Mouse (Mus musculus): ENCODE results near the gene Gabbr2. TPM values are rescaled to one million over a fixed set of nuclear protein-coding genes. Genes with fewer than 3 reads are reported as not detected.

Gabbr2 gene
- polyA plus RNA-seq, 1 experiment from 2014 or later, result 0.78 TPM

GRCm38 (mm10) chr4:46957955-46958354 is 33.7 kb downstream of the Gabbr2 start:
- H3K27ac ChIP-seq (replicated peaks; ENCODE audit: low read depth, low read length), result no peak overlapping the region
- H3K36me3 ChIP-seq (ENCODE audit: control insufficient read depth, insufficient read depth, low read length), result no peaks in the 10 kb centered on the region
- ATAC-seq (ENCODE audit: low read depth) (no peak), DNase-seq (ENCODE audit: low spot score) (no peak)
- H3K4me1 ChIP-seq (ENCODE audit: control insufficient read depth, insufficient read depth, low read length), result no peaks in the 10 kb centered on the region
- no peaks in the 10 kb centered on the region for H3K27me3 ChIP-seq (replicated peaks; ENCODE audit: control insufficient read depth, insufficient read depth, low read length)
- H3K9ac ChIP-seq (ENCODE audit: low read depth, low read length), result no peak overlapping the region
- no peaks in the 10 kb centered on the region for H3K9me3 ChIP-seq (ENCODE audit: control insufficient read depth, low read length)
- WGBS, result 91% methylated on average over 6 of the region's 7 CpGs
- H3K4me3 ChIP-seq (ENCODE audit: low read depth, low read length), result no peak overlapping the region
- no peak overlapping the region for H3K4me2 ChIP-seq (ENCODE audit: low read depth, low read length)

GRCm38 (mm10) chr4:46956966-46957365 is 34.7 kb downstream of the Gabbr2 start:
- H3K4me3 ChIP-seq (ENCODE audit: low read depth, low read length), result no peak overlapping the region
- no peaks in the 10 kb centered on the region for H3K27me3 ChIP-seq (replicated peaks; ENCODE audit: control insufficient read depth, insufficient read depth, low read length)
- no peak overlapping the region for H3K27ac ChIP-seq (replicated peaks; ENCODE audit: low read depth, low read length)
- no peak overlapping the region for H3K4me2 ChIP-seq (ENCODE audit: low read depth, low read length)
- H3K9ac ChIP-seq (ENCODE audit: low read depth, low read length), result no peak overlapping the region
- H3K9me3 ChIP-seq (ENCODE audit: control insufficient read depth, low read length), result no peaks in the 10 kb centered on the region
- no peaks in the 10 kb centered on the region for H3K36me3 ChIP-seq (ENCODE audit: control insufficient read depth, insufficient read depth, low read length)
- H3K4me1 ChIP-seq (ENCODE audit: control insufficient read depth, insufficient read depth, low read length), result no peaks in the 10 kb centered on the region
- DNase-seq (ENCODE audit: low spot score), result no peak
- 70% methylated on average over 4 of the region's 4 CpGs for WGBS
- ATAC-seq (ENCODE audit: low read depth), result no peak

- no peaks in the 10 kb centered on the region for H3K36me3 ChIP-seq (ENCODE audit: control insufficient read depth, insufficient read depth, low read length)
- H3K27ac ChIP-seq (replicated peaks; ENCODE audit: low read depth, low read length), result no peak overlapping the region
- H3K4me3 ChIP-seq (ENCODE audit: low read depth, low read length), result no peak overlapping the region
- ATAC-seq (ENCODE audit: low read depth) (no peak), DNase-seq (ENCODE audit: low spot score) (no peak)
- no peak overlapping the region for H3K9ac ChIP-seq (ENCODE audit: low read depth, low read length)
- WGBS, result 87% methylated on average over 7 of the region's 7 CpGs
- no peaks in the 10 kb centered on the region for H3K9me3 ChIP-seq (ENCODE audit: control insufficient read depth, low read length)
- no peaks in the 10 kb centered on the region for H3K4me1 ChIP-seq (ENCODE audit: control insufficient read depth, insufficient read depth, low read length)
- no peak overlapping the region for H3K4me2 ChIP-seq (ENCODE audit: low read depth, low read length)
- H3K27me3 ChIP-seq (replicated peaks; ENCODE audit: control insufficient read depth, insufficient read depth, low read length), result no peaks in the 10 kb centered on the region
These were observed 38.7 kb downstream of the Gabbr2 start for GRCm38 (mm10) chr4:46953021-46953420.

- 82% methylated on average over 4 of the region's 4 CpGs for WGBS
- H3K27ac ChIP-seq (replicated peaks; ENCODE audit: low read depth, low read length), result no peak overlapping the region
- H3K36me3 ChIP-seq (ENCODE audit: control insufficient read depth, insufficient read depth, low read length), result no peaks in the 10 kb centered on the region
- no peak overlapping the region for H3K4me3 ChIP-seq (ENCODE audit: low read depth, low read length)
- H3K4me2 ChIP-seq (ENCODE audit: low read depth, low read length), result no peak overlapping the region
- H3K4me1 ChIP-seq (ENCODE audit: control insufficient read depth, insufficient read depth, low read length), result no peaks in the 10 kb centered on the region
- DNase-seq (ENCODE audit: low spot score), result no peak
- ATAC-seq (ENCODE audit: low read depth), result no peak
- H3K9ac ChIP-seq (ENCODE audit: low read depth, low read length), result no peak overlapping the region
- H3K27me3 ChIP-seq (replicated peaks; ENCODE audit: control insufficient read depth, insufficient read depth, low read length), result no peaks in the 10 kb centered on the region
- H3K9me3 ChIP-seq (ENCODE audit: control insufficient read depth, low read length), result no peaks in the 10 kb centered on the region
These were observed 39.1 kb downstream of the Gabbr2 start for GRCm38 (mm10) chr4:46952562-46952961.

- H3K4me2 ChIP-seq (ENCODE audit: low read depth, low read length), result no peak overlapping the region
- H3K4me1 ChIP-seq (ENCODE audit: control insufficient read depth, insufficient read depth, low read length), result no peaks in the 10 kb centered on the region
- no peaks in the 10 kb centered on the region for H3K36me3 ChIP-seq (ENCODE audit: control insufficient read depth, insufficient read depth, low read length)
- DNase-seq (ENCODE audit: low spot score), result no peak
- H3K9ac ChIP-seq (ENCODE audit: low read depth, low read length), result no peak overlapping the region
- no peak overlapping the region for H3K27ac ChIP-seq (replicated peaks; ENCODE audit: low read depth, low read length)
- H3K27me3 ChIP-seq (replicated peaks; ENCODE audit: control insufficient read depth, insufficient read depth, low read length), result no peaks in the 10 kb centered on the region
- H3K4me3 ChIP-seq (ENCODE audit: low read depth, low read length), result no peak overlapping the region
- ATAC-seq (ENCODE audit: low read depth), result no peak
- no peaks in the 10 kb centered on the region for H3K9me3 ChIP-seq (ENCODE audit: control insufficient read depth, low read length)
- 88% methylated on average over 3 of the region's 3 CpGs for WGBS
These were observed 57.4 kb downstream of the Gabbr2 start for GRCm38 (mm10) chr4:46934291-46934690.

- Histone ChIP-seq H3K4me2 (ENCODE audit: low read depth, low read length) (no peak overlapping the region), H3K27me3 (replicated peaks; ENCODE audit: control insufficient read depth, insufficient read depth, low read length) (no peaks in the 10 kb centered on the region), H3K9ac (ENCODE audit: low read depth, low read length) (no peak overlapping the region), H3K27ac (replicated peaks; ENCODE audit: low read depth, low read length) (no peak overlapping the region), H3K9me3 (ENCODE audit: control insufficient read depth, low read length) (no peaks in the 10 kb centered on the region), H3K4me3 (ENCODE audit: low read depth, low read length) (no peak overlapping the region), H3K36me3 (ENCODE audit: control insufficient read depth, insufficient read depth, low read length) (no peaks in the 10 kb centered on the region), H3K4me1 (ENCODE audit: control insufficient read depth, insufficient read depth, low read length) (no peaks in the 10 kb centered on the region)
- WGBS, result 52% methylated on average over 2 of the region's 2 CpGs
- DNase-seq (ENCODE audit: low spot score) (no peak), ATAC-seq (ENCODE audit: low read depth) (no peak)
These were observed 58.1 kb downstream of the Gabbr2 start for GRCm38 (mm10) chr4:46933590-46933989.

GRCm38 (mm10) chr4:46931706-46932397 is 59.8 kb downstream of the Gabbr2 start:
- H3K4me2 ChIP-seq (ENCODE audit: low read depth, low read length), result no peak overlapping the region
- no peak overlapping the region for H3K9ac ChIP-seq (ENCODE audit: low read depth, low read length)
- no peak overlapping the region for H3K27ac ChIP-seq (replicated peaks; ENCODE audit: low read depth, low read length)
- DNase-seq (ENCODE audit: low spot score), result no peak
- ATAC-seq (ENCODE audit: low read depth), result no peak
- 68% methylated on average over 9 of the region's 9 CpGs for WGBS
- no peak overlapping the region for H3K4me3 ChIP-seq (ENCODE audit: low read depth, low read length)
- no peaks in the 10 kb centered on the region for H3K27me3 ChIP-seq (replicated peaks; ENCODE audit: control insufficient read depth, insufficient read depth, low read length)
- no peaks in the 10 kb centered on the region for H3K4me1 ChIP-seq (ENCODE audit: control insufficient read depth, insufficient read depth, low read length)
- no peaks in the 10 kb centered on the region for H3K9me3 ChIP-seq (ENCODE audit: control insufficient read depth, low read length)
- H3K36me3 ChIP-seq (ENCODE audit: control insufficient read depth, insufficient read depth, low read length), result no peaks in the 10 kb centered on the region

- H3K4me2 ChIP-seq (ENCODE audit: low read depth, low read length), result no peak overlapping the region
- ATAC-seq (ENCODE audit: low read depth) (no peak), DNase-seq (ENCODE audit: low spot score) (no peak)
- no peaks in the 10 kb centered on the region for H3K36me3 ChIP-seq (ENCODE audit: control insufficient read depth, insufficient read depth, low read length)
- no peaks in the 10 kb centered on the region for H3K9me3 ChIP-seq (ENCODE audit: control insufficient read depth, low read length)
- H3K27ac ChIP-seq (replicated peaks; ENCODE audit: low read depth, low read length), result no peak overlapping the region
- H3K27me3 ChIP-seq (replicated peaks; ENCODE audit: control insufficient read depth, insufficient read depth, low read length), result no peaks in the 10 kb centered on the region
- no peak overlapping the region for H3K9ac ChIP-seq (ENCODE audit: low read depth, low read length)
- no peaks in the 10 kb centered on the region for H3K4me1 ChIP-seq (ENCODE audit: control insufficient read depth, insufficient read depth, low read length)
- WGBS, result 67% methylated on average over 3 of the region's 3 CpGs
- no peak overlapping the region for H3K4me3 ChIP-seq (ENCODE audit: low read depth, low read length)
These were observed 63.6 kb downstream of the Gabbr2 start for GRCm38 (mm10) chr4:46928112-46928511.

- DNase-seq (ENCODE audit: low spot score) (no peak), ATAC-seq (ENCODE audit: low read depth) (no peak)
- WGBS, result 57% methylated on average over 8 of the region's 8 CpGs
- Histone ChIP-seq H3K4me2 (ENCODE audit: low read depth, low read length) (no peak overlapping the region), H3K9ac (ENCODE audit: low read depth, low read length) (no peak overlapping the region), H3K27ac (replicated peaks; ENCODE audit: low read depth, low read length) (no peak overlapping the region), H3K4me3 (ENCODE audit: low read depth, low read length) (no peak overlapping the region), H3K36me3 (ENCODE audit: control insufficient read depth, insufficient read depth, low read length) (no peaks in the 10 kb centered on the region), H3K4me1 (ENCODE audit: control insufficient read depth, insufficient read depth, low read length) (no peaks in the 10 kb centered on the region), H3K27me3 (replicated peaks; ENCODE audit: control insufficient read depth, insufficient read depth, low read length) (no peaks in the 10 kb centered on the region), H3K9me3 (ENCODE audit: control insufficient read depth, low read length) (no peaks in the 10 kb centered on the region)
These were observed 72.5 kb downstream of the Gabbr2 start for GRCm38 (mm10) chr4:46919144-46919543.
